Mouse (Mus musculus) CH12.LX (cell line): ENCODE measurements around the gene Sept9. TPM values are rescaled to one million over a fixed set of nuclear protein-coding genes. Genes with fewer than 3 reads are reported as not detected.
A peak's percentile ranks its signal among the peaks of the same experiment; 100 is the strongest.

Experiments
- DNase-seq: peaks from one replicate; pipeline ENCODE4 v3.0.0-alpha.2; 2013; ENCODE audit errors: extremely low read depth
- H3K27ac ChIP-seq: 2 replicates; pipeline ENCODE4 v1.5.1; 2012; ENCODE audit warnings: low read depth, mild to moderate bottlenecking, control low read depth, moderate library complexity; ENCODE audit not compliant: insufficient read depth
- H3K27me3 ChIP-seq: replicated peaks from 2 replicates; pipeline ENCODE3; 2012; ENCODE audit warnings: inconsistent platforms
- H3K36me3 ChIP-seq, 2 experiments: replicated peaks in 1 of 2; 2 replicates each; pipeline versions ENCODE3 to v1.6.1; 2012; ENCODE audit warnings: inconsistent platforms in 1 of 2, low read length in 1 of 2, mild to moderate bottlenecking in 1 of 2, mixed read lengths in 1 of 2, moderate library complexity in 1 of 2; ENCODE audit not compliant: control insufficient read depth in 1 of 2, insufficient read depth in 1 of 2
- H3K4me1 ChIP-seq, 2 experiments: 2 replicates each; pipeline ENCODE4 v1.6.1; 2012; ENCODE audit warnings: inconsistent platforms in 1 of 2, moderate library complexity in 1 of 2; ENCODE audit not compliant: insufficient read depth in 2 of 2, control insufficient read depth in 1 of 2
- H3K4me2 ChIP-seq: 2 replicates; pipeline ENCODE4 v1.6.1; 2012; ENCODE audit warnings: low read depth, mild to moderate bottlenecking, control low read depth; ENCODE audit not compliant: poor library complexity, insufficient read depth, severe bottlenecking
- H3K4me3 ChIP-seq, 3 experiments: fragments of 150-350 bp in 1 of 3; sonication (generic) in 1 of 3; replicated peaks in 1 of 3; 2 replicates each; pipeline versions ENCODE3 to v1.5.1; 2011 to 2012; ENCODE audit warnings: low read depth in 2 of 3, low read length in 2 of 3, mild to moderate bottlenecking in 2 of 3, moderate library complexity in 2 of 3, control low read depth in 1 of 3, improper control_type of control experiment in 1 of 3, inconsistent platforms in 1 of 3, mixed read lengths in 1 of 3; ENCODE audit not compliant: poor library complexity in 1 of 3
- H3K79me2 ChIP-seq: replicated peaks from 2 replicates; pipeline ENCODE4 v1.6.1; 2012; ENCODE audit warnings: mild to moderate bottlenecking, moderate library complexity; ENCODE audit not compliant: control insufficient read depth, poor library complexity, insufficient read depth, severe bottlenecking; ENCODE audit errors: extremely low read depth
- H3K9ac ChIP-seq: 2 replicates; pipeline ENCODE4 v1.6.1; 2012; ENCODE audit warnings: low read depth, mild to moderate bottlenecking, control low read depth, moderate library complexity; ENCODE audit not compliant: insufficient read depth
- H3K9me3 ChIP-seq: replicated peaks from 2 replicates; pipeline ENCODE3; 2012; ENCODE audit warnings: low read length, inconsistent platforms, mixed read lengths
- BHLHE40 ChIP-seq: IDR thresholded peaks from 2 replicates; pipeline ENCODE4 v1.6.1; 2011; ENCODE audit warnings: mild to moderate bottlenecking, low read depth, low read length, improper control_type of control experiment
- CHD2 ChIP-seq: IDR thresholded peaks from 2 replicates; pipeline ENCODE4 v1.6.1; 2011; ENCODE audit warnings: low read length, improper control_type of control experiment
- CTCF ChIP-seq, 2 experiments: IDR thresholded peaks in 1 of 2; conservative IDR thresholded peaks in 1 of 2; 2 replicates each; pipeline ENCODE4 v1.5.1; 2011 to 2012; ENCODE audit warnings: low read depth in 2 of 2, low read length in 2 of 2, improper control_type of control experiment in 1 of 2, inconsistent platforms in 1 of 2, mild to moderate bottlenecking in 1 of 2, moderate library complexity in 1 of 2
- EP300 ChIP-seq: IDR thresholded peaks from 2 replicates; pipeline ENCODE4 v1.6.1; 2011; ENCODE audit warnings: low read length, improper control_type of control experiment
- HCFC1 ChIP-seq: IDR thresholded peaks from 2 replicates; pipeline ENCODE4 v1.6.1; 2012; ENCODE audit warnings: low read depth, mild to moderate bottlenecking, inconsistent platforms, low read length, improper control_type of control experiment
- JUN ChIP-seq: IDR thresholded peaks from 2 replicates; pipeline ENCODE4 v1.6.1; 2011; ENCODE audit warnings: low read depth, mild to moderate bottlenecking, low read length, improper control_type of control experiment, moderate library complexity; ENCODE audit not compliant: insufficient read depth
- MAFK ChIP-seq: IDR thresholded peaks from 2 replicates; pipeline ENCODE4 v1.6.1; 2011; ENCODE audit warnings: low read length, improper control_type of control experiment; ENCODE audit not compliant: insufficient replicate concordance
- MYC ChIP-seq: IDR thresholded peaks from 2 replicates; pipeline ENCODE4 v1.6.1; 2011; ENCODE audit warnings: low read depth, mild to moderate bottlenecking, improper control_type of control experiment, low read length
- PAX5 ChIP-seq: IDR thresholded peaks from 2 replicates; pipeline ENCODE4 v1.6.1; 2012; ENCODE audit warnings: low read length, inconsistent platforms, mixed read lengths
- POLR2A ChIP-seq: IDR thresholded peaks from 2 replicates; pipeline ENCODE4 v1.6.1; 2011; ENCODE audit warnings: low read depth, mild to moderate bottlenecking, improper control_type of control experiment, low read length
- POLR2AphosphoS2 ChIP-seq: IDR thresholded peaks from 2 replicates; pipeline ENCODE4 v1.6.1; 2011; ENCODE audit warnings: low read depth, low read length, improper control_type of control experiment
- RAD21 ChIP-seq: IDR thresholded peaks from 2 replicates; pipeline ENCODE4 v1.6.1; 2011; ENCODE audit warnings: low read depth, mild to moderate bottlenecking, low read length, improper control_type of control experiment, moderate library complexity
- RCOR1 ChIP-seq: conservative IDR thresholded peaks from 2 replicates; pipeline ENCODE4 v1.6.1; 2012; ENCODE audit warnings: low read depth, mild to moderate bottlenecking, inconsistent platforms, low read length, improper control_type of control experiment
- SMC3 ChIP-seq: IDR thresholded peaks from 2 replicates; pipeline ENCODE4 v1.6.1; 2011; ENCODE audit warnings: low read depth, low read length, improper control_type of control experiment
- TBP ChIP-seq: conservative IDR thresholded peaks from 2 replicates; pipeline ENCODE4 v1.6.1; 2011; ENCODE audit warnings: low read depth, low read length, improper control_type of control experiment
- TCF12 ChIP-seq: IDR thresholded peaks from 2 replicates; pipeline ENCODE4 v1.6.1; 2014; ENCODE audit warnings: low read depth, mild to moderate bottlenecking, inconsistent platforms, low read length, improper control_type of control experiment
- USF2 ChIP-seq: conservative IDR thresholded peaks from 2 replicates; pipeline ENCODE4 v1.6.1; 2011; ENCODE audit warnings: low read depth, low read length, improper control_type of control experiment
- ZC3H11A ChIP-seq: IDR thresholded peaks from 2 replicates; pipeline ENCODE4 v1.6.1; 2012; ENCODE audit warnings: low read depth, mild to moderate bottlenecking, inconsistent platforms, low read length, improper control_type of control experiment
- dilution Hi-C: fragments of 300-500 bp; cut with MboI; formaldehyde crosslinking; loops from 2 replicates; pipeline ENCODE4 v1.14.3; 2020; ENCODE audit warnings: low sequenced_read_pairs; ENCODE audit not compliant: extremely low pct_unique_long_range_greater_than_20kb, extremely low pct_ligation_motif_present
- in situ Hi-C: fragments of 300-500 bp; cut with MboI; formaldehyde crosslinking; loops from 3 replicates; pipeline ENCODE4 v1.14.3; 2019; ENCODE audit warnings: low sequenced_read_pairs, low pct_ligation_motif_present, low pct_unique_long_range_greater_than_20kb, mixed read lengths
- polyA plus RNA-seq: library from polyadenylated mRNA; unstranded; fragments of >175 nt; gene quantifications from 2 replicates; pipeline ENCODE4 v1.2.1, GENCODE M21; 2012; ENCODE audit warnings: low read depth; ENCODE audit not compliant: insufficient read length
- total RNA-seq, 2 experiments: library from RNA; depleted of rRNA; stranded (reverse); fragments of 300-350 nt in 1 of 2; fragments of >200 nt in 1 of 2; gene quantifications; 2 replicates each; pipeline ENCODE4 v1.2.3; 2012 to 2014

Sept9 gene
- total and polyA plus RNA-seq, 3 experiments = 47.6 to 128 (median 110) TPM

DNA sequence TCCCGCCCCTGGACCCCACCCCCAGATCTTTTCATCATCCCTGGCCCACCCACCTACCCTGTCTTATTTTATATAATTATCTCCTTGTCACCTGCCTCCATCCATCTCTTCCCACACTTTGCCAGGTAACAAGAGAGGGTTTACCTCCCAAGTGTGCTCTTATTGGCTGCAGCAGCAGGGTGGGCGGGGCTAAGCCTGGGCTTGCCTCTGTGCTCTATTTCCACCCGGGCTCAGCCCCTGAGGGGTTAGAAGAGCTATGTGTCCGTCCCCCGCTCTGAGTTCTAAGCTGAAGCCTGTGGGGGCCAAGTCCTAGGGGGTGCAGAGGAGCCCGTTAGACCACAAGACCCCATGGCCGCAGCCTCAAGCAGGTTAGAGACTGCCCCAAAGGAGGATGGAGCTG is 161.1 kb downstream of the Sept9 start:
- H3K36me3 ChIP-seq = peaks cover 65 to 78% of the 10 kb centered on the region in 2 experiments
- TF ChIP-seq TBP = no peak
- no peak for TF ChIP-seq TCF12
- TF ChIP-seq BHLHE40 = no peak
- no peak for TF ChIP-seq POLR2A
- TF ChIP-seq CTCF (conservative IDR thresholded peaks at IDR 0.05 in 1 of 2, IDR thresholded peaks at IDR 0.05 in 1 of 2; ENCODE audit: low read depth in 2 of 2, low read length in 2 of 2) = no peak
- TF ChIP-seq RAD21 = no peak
- no peak for TF ChIP-seq POLR2AphosphoS2
- no peak for TF ChIP-seq HCFC1
- no peak for TF ChIP-seq MYC
- no peak for TF ChIP-seq EP300
- TF ChIP-seq PAX5 = no peak
- no peak for TF ChIP-seq RCOR1
- TF ChIP-seq USF2 = no peak
- no peak for TF ChIP-seq MAFK
- no peak for TF ChIP-seq JUN
- TF ChIP-seq CHD2 = no peak
- no peak for TF ChIP-seq ZC3H11A
- no peak overlapping the region for H3K4me3 ChIP-seq
- no peaks in the 10 kb centered on the region for H3K79me2 ChIP-seq
- no peak overlapping the region for H3K27ac ChIP-seq
- DNase-seq = no peak
- no peak overlapping the region for H3K4me2 ChIP-seq
- H3K9ac ChIP-seq = no peak overlapping the region
- in situ Hi-C loops (no loop called here), dilution Hi-C loops (loop anchor here (25.0 kb wide), 1 partner anchor 123 kb away; no protein-coding TSS in a partner anchor)
- no peaks in the 10 kb centered on the region for H3K27me3 ChIP-seq
- peaks cover 4% of the 10 kb centered on the region for H3K9me3 ChIP-seq
- H3K4me1 ChIP-seq = peaks cover 19 to 35% of the 10 kb centered on the region in 2 experiments

- Histone ChIP-seq H3K27me3 (no peaks in the 10 kb centered on the region), H3K4me1 (peaks cover 10 to 28% of the 10 kb centered on the region in 2 experiments), H3K4me3 (no peak overlapping the region), H3K36me3 (peaks cover 49 to 61% of the 10 kb centered on the region in 2 experiments), H3K9ac (no peak overlapping the region), H3K9me3 (no peaks in the 10 kb centered on the region), H3K79me2 (no peaks in the 10 kb centered on the region), H3K4me2 (no peak overlapping the region), H3K27ac (no peak overlapping the region)
- DNase-seq = no peak
- dilution Hi-C loops = loop anchor here (25.0 kb wide), 1 partner anchor 125 kb away; no protein-coding TSS in a partner anchor
- in situ Hi-C loops = no loop called here
- no peak for TF ChIP-seq CHD2
- peak; percentile 3; the same call in 1 of the 2 replicates for TF ChIP-seq SMC3
- TF ChIP-seq CTCF (conservative IDR thresholded peaks at IDR 0.05 in 1 of 2, IDR thresholded peaks at IDR 0.05 in 1 of 2; ENCODE audit: low read depth in 2 of 2, low read length in 2 of 2) = peak; percentile 29 to 31; a peak in 3 of 4 replicates
Measured at GRCm38 (mm10) chr11:117362307-117362706, 162.8 kb downstream of the Sept9 start.
